Mouse (Mus musculus) spleen, postnatal 14 days (tissue): ENCODE data around the gene Adat2.

Experiments used
- DNase-seq, 2 experiments: peaks; one replicate each; pipeline ENCODE4 v3.0.0; 2021 to 2022; ENCODE audit warnings: low spot score in 2 of 2

The Adat2 gene

DNA sequence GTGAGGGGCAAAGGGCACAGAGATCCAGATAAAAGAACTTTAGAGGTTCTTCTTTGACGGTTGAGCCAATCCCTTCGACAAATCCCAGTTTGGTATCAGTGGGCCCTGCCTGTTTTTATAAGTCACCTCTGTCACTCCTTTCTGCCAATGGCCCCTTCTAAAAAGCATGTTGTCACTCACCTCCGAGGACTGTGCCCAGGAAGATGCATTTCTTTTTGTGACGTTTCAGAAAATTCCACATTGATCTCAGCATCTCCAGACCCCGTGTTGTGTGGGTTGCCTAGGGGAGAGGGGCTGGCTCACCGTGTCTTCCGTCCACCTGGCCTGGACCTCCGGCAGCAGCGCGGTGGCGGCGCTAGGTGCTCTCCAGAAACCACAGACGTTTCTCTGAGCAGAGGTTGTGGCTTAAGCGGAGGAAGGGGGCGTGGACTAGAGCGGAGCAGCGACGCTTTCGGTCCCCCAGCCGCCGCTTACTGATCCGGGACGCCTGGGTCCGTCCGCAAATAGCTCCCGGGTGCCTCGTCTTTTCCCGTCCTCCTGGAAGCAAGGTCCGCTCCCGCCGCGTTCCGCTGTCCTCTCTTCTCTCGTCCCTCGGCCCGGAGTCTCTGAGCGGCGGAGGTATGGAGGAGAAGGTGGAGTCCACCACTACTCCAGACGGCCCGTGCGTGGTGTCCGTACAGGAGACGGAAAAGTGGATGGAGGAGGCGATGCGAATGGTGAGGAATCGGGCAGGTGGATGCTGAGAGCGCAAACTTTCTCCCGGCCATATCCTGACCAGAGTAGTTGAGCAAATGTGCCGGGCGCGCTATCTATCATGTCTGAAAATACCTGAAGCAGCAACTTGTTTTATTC lies at the start of gene Adat2, which contains the start of gene Pex3:
Gene Adat2 (plus strand): TSS at position 249 of the 852 bp plus-strand sequence.
Gene Pex3 (minus strand): TSS at position 497 of the 852 bp plus-strand sequence.
- peak; percentile 83 to 89 for DNase-seq

DNA sequence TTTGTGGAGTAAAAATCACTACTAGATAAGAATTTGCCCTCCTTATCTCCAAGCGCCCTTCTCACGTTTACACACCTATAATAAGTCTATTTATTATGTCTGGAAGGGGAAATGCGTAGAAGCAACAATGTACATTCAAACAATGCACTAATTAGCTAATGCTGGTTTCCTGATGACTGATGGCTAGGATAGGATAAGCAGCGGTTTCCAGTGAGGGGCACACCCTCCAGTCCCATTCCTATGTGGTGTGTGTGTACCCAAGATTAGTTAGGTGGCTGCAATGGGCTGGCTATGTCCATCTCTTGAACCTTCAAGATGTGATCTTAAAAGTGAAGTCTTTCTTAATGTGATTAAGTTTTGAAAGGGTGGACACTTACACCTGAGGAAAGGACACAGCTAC lies 30.8 kb upstream of the Adat2 start:
- no peak for DNase-seq

DNA sequence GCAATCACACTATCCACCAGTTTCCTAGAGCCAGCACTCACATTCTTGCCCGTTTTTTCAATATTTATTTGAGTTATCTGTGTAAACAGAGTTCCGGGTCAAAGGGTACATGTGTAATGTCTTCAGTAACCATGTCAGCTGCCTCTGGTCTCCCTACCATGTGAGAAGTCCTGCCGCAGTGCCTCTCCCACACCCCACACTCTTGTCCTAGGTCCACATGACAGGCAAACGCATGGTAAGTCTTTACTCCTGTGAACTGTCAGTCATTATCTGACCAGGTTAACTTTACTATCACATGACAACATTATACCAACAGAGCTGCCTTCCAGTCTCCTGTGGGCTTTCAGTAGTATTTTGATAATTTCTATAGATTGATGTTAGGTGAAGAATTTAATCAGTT lies 24.5 kb upstream of the Adat2 start:
- DNase-seq: no peak

DNA sequence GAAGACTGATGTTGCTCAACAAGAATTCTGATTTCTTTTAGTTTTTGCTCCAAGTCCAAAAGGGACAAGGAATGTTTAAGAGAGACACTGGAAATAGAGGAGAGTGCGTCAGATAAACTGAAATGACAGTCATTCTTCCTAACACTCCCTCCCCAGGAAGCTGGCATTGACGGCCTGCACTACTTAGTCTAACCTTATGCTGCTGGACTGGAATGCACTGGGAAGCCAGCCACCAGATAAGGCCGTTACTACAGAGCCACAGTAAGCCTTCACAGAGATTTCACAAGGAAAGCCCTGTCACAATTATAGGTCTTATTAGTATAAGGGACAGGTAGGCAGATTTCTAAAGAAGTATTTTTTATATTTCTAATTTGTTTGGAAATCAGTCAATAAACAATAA lies 17.9 kb upstream of the Adat2 start:
- no peak for DNase-seq

DNA sequence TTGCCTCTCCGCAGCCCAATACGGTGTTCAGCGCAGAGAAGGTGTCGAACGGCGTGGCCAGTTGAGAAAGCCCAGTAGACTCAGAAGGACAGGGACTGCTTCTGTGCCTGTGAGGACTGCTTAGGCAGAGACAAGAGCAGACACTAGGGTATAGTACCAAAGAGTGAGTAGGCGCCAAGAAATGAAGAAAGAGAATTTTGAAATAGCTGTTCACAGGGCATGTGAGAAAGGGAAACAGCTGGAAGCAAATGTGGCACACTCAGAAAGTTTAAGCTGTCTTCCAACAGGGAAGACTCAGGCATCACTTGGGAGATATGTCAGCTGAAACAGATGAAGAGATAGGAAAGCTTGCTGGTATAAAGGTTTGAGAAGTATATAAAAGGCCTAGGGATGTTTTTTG lies 16.0 kb upstream of the Adat2 start:
- DNase-seq: no peak

DNA sequence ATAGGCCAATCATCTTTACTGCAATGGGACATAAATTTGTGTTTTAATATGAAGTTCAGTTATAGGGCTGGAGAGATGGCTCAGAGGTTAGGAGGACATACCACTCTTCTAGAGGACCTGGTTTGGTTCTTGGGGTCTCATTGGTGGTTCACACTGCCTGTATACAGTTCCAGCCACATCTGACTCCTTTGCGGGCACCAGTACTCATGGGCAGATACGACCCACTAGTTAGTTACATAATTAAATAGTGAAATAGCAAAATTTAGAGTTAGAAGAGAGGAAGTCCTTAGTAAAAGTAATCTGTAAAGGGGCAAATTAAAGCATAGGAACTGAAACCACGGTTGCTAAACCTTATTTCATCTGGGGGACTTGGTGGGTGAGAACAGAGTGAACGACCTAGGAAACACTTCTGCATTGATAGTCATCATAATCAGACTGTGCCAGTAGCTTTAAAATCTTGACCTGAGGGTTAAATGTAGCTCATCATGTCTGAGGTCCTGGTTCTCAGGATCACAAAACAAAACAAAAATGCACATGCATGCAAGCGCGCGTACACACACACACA lies 12.8 kb upstream of the Adat2 start:
- no peak for DNase-seq

DNA sequence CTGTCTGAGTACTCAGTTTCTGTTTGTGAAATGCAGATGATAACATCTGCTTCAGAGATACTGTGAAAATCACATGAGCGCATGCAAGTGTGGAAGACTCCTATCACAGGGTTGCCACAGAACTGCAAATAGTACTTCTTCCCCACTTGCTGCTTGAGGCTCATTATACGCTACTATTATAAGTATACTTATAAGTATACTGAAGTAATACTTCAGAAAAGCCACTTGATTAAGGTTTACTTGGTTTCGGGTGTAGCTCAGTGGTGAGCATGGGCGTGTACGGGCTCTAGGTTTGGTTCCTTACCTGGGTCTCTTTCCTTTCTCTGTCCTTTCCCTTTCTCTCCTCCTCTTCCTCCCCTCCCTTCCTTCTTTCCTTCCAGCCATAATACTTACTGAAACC lies 11.0 kb upstream of the Adat2 start:
- DNase-seq: no peak

DNA sequence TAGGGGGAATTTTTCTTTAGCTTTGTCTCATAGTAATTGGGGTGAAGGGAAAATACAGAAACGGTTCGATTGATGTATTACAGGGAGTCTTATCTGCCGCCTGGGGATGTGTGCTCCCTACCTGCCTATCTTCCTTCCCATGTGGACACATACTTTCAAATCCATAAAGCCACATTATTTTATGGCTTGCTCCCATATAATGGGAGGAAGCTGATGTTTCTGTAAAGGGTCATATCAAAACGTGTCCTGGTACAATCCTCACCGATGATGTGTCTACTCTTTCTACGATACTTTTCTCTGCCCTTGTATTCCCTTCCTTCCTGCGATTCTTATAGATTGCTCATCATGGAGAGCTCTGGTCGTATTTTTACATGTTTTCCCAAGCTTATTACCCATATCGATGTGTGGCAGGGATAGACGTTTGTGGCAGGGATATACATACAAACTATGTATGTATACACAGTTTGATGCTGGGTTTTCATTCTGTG lies 848 bp downstream of the Adat2 start:
- DNase-seq: no peak

DNA sequence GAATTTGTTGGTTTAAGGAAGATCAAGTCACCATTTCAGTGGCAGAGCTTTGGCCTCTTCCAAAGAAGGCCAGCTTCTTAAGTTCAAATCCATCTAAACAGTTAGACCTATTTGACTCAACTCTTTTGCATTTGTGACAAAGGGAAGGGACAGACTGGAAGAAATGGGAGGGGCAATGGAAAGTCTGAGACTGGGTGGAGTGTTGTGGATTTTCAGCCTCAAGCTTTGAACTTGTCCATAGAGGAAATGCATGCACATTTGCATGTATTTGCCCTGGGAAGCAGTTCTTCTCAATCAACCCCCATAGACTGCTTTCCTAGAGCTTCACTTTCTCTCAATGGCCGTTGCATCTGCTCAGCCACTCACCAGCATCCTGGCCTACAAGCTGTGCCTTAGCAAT lies 1.6 kb downstream of the Adat2 start:
- DNase-seq: no peak

DNA sequence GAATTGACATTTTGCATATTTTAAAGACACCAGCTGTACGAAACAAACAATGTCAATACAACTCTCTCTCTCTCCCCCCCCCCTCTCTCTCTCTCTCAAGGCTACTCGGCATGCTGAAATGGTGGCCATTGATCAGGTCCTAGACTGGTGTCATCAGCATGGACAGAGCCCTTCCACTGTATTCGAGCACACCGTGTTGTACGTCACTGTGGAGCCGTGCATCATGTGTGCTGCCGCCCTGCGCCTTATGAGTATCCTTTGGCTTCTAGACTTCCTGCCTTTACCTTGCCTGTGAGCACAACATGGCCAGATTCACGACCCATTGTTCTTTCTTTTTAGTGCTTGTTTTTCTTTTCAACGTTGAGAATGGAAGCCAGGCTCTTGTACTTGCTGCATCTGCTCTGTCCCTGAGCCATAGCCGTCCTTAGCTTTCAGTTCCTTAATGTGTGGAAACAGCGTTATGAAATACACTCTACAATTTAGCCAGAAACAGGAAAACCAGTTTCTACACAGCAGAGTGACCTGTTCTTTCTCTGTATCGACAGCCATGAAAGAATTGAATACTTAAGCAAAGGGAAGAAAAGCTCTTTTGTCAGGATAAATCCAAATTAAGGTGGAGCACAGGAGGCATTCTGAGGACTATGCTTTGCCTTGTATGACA lies 7.5 kb downstream of the Adat2 start:
- DNase-seq: no peak

DNA sequence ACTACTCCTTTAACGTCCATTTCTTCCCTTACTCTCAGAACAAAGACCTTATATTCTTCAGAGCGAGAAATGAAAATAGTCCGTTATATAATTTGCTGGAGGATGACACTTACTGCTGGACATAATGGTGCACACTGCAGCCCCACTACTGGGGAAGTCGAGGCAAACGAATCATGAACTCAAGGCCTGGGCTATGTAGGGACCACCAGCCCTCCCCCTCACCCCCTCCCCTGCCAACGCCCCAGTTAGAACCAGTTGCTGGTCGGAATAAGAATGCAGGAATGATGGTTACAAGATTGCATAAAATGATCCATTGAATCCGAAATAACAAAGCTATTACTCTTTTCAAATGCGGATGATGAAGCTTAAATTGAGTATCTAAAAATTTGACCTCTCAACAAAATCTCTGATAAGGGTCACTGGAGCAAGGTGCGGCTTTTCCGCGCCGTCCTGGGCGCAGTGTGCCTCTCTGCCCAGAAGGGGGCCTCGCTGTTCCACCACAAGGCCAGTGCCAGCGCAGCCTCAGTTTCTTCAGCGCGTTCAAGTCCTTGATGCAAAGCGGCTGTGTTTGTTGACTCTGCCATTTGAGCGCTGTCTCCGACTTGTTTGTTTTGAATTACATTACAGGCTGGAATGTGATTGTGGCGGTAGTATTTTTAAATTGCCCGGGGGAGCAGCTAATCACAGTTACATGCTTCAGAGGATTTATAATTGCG lies 11.8 kb downstream of the Adat2 start:
- DNase-seq: peak; percentile 12 to 35

DNA sequence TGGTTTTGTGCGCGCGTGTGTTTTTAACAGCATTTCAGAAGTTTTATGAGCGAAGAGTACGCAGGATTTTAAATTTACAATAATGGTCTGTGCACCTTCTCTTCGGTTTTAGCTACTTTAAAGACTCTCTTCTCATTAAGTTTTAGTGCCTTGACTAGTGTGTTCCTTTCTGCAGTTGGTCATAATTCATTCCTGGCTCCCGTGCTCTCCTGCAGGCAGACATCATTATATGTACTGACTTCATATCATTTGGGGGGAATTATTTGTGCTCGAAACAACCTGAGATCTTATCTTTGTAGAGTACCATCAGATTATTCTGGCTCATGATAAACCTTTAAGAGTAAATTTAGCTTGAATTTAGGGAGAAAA lies 12.4 kb downstream of the Adat2 start:
- no peak for DNase-seq

DNA sequence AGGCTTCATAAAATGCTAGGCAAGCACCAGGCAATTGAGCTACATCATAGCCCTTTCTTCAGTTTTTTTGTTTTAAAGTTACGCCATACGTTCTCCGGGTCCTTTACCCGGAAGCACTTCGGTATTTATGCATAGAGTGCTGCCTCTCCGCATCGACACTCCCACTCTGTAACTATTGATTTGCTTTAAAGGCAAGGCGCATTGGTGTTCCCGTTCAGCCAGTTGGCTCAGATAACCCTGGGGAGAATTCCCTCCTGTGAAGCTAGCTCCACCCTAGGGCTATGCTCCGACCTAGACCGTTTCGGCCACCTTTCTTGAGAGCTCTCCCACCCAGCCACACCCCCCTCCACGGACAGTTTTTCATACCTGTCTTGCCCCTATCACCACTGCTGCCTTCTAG lies 13.7 kb downstream of the Adat2 start:
- DNase-seq: no peak

DNA sequence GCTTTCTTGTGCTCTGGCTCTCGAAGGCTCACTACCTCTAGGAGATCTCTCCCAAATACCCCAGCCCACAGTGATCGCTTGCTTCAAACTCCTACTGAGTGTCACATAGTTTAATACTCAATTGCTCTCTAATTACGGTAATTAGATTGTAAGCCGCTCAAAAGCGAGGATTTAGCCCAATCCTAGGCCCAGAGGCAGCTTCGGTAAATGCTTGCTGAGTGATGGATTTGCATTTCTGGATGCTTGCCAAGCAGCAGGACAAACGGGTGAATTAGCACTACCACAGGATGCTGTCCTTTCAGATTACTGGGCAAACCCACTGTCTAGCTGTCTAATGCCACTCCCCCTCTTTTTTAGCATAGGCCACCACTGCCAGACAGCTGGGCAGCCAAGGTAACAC lies 17.1 kb downstream of the Adat2 start:
- DNase-seq: no peak

DNA sequence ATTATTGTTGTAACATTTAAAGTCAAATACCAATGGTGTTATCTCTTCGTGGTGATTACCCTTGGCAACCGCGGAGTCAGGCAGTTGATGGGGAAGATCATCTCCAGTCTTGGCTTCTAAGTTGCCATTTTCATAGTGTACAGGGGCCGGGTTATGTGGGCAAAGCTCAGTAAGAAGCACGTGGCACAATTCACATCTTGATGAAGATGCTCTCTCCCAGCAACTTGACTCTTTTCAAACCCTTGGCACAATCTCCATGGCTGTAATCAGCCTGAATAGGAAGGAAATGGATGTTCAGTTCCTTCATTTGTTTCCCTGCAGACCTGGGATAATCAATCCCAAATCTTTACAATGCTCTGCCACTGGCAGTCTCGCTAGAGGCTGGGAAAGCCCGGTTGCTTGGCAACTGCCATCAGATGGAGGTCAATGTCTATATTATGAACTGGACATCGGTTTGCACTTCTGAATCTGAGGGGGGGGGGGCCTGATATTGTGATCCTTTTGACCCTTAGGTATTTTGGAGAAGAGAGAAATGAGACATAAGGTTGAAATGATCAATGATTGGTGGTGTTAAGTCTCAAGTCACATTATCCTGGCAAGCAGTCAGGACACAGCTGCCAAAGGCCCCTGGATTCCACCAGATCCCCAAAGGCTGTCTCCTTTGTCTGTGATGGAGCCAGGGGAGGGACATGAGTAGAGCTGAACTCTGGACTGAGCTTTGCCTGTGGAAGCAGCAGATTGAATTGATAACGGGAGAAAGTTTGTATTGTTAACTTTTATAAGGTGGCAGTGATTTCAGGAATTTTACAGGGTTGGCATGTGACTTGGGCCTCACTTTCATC lies 18.2 kb downstream of the Adat2 start:
- DNase-seq: no peak

DNA sequence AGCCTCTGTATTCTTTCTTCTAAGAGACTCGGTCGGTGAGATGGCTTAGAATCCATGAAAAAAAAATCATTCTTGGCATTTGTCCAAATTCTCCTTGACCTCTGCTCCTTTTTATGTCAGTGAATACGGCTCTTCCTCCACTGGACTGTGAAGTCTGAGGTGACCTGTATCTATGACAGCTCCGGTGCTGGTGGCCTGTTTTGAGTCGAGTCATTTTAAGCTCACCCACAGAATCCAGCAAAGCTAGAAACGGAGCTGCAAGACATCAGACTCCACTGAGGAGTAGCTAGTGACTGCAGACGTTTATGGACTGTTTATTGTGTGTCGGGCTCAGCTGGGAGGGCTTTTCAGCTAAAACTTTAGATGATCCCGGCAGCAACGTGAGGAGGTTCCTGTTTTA lies 19.3 kb downstream of the Adat2 start:
- DNase-seq: no peak

DNA sequence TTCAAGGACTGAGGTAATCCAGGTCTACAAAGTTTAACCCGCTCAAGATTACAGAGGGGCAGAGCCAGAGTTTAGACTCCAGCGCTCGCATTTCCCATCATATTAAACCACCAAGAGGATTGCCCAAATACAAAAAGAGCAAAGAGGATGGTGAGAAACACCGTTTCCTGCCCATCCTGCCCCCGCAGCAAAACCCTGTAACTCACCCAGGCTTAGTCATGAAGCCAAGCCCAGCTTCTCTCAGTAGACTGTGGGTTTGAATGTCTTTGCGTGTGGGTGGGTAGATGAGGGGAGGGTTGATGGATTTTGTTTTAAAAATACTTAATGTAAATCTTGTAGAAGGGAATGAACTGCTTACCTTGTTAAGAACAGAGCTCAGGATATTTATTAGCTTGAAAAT lies 19.7 kb downstream of the Adat2 start:
- DNase-seq: no peak

DNA sequence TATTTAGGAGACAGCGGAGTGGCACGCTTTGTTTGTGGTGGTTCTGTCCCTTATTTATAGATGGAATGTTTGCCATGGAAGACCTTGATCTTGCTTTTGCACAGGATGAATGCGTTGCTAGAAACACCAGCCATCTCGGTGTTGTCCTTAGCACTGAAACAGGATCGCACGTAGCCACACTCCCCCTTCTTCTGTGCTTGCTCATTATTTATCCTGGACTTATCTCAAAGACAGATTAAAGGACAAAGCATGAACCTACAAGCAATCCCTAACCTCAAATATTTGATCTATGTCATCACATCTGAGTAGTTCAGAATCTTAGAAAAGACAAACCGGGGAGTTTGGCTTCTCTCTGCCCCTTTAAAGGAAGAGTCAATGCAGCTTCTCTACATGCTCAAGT lies 24.4 kb downstream of the Adat2 start:
- DNase-seq: no peak

DNA sequence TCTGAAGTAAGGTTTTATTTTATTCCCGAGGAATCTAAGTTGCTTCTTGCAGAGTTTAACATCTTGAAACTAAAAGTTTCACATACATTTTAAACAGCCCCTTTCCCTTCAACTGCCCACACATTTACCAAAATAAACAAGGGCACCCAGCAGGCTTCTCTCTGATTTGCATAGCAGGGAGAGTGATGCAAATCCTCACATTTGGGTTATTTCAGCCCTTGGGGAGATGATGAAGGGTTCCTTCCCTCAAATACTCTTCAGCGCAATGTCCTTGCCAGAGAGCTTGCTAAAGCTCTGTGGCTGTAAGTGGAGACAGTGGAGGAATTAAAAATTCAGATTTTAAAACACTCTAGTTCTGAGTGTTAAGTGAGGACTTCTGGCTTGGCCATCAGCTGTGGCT lies 35.2 kb downstream of the Adat2 start:
- DNase-seq: no peak

DNA sequence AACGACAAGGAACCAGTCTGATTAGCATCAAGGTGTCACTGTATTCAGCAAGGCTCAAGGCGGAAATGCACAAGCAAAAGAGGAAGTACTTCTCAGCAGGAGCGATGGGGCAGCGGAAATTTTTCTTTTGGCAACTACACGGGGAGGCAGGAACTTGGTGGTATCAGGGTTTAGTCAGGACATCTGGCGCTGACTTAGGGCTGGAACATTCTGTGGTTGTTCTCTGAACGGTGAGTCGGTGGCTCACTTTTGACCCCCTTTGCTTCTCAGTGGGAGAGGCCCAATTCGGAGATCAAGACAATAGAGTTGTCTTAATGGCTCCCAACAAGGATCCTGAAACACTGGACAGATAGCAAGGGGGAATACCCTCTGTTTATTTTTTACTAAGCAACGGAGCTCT lies 39.5 kb downstream of the Adat2 start:
- no peak for DNase-seq

DNA sequence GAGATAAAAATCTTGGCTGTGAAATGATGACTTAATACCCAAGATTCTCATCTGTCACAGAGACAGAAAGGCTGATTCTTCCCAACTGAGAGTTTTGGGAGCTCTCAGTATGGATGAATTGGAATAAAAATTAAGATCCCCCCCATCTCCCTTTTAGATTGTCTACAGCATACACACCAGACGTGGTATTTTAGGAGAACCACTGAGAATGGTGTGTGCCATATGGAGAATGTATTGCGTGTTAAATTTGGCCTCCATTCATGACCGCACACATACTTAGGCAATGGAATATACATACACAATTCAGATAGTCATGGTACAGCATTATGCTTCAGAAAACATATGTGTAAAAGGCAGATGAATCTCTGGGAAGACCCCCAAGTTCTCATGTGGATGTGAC lies 40.8 kb downstream of the Adat2 start:
- no peak for DNase-seq
